13 mouse cellular contexts compared by ENCODE assay signal in genomic region chr11:79129388-79130356, GRCm38 (mm10). TPM values are rescaled to one million over a fixed set of nuclear protein-coding genes. Genes with fewer than 3 reads are reported as not detected.
DNase-seq lines count a peak whose midpoint lies in the region; ATAC-seq and TF ChIP-seq lines count a peak whose summit lies in the region.
"Had no signal": no experiment of that assay in that cellular context is flagged by ENCODE, and none has a peak within 500 bp of the region (broad histone marks: within the 10 kb centered on the region; RNA-seq: fewer than 3 reads in every experiment).

No protein-coding gene starts in this region.

- intact Hi-C loops in left cerebral cortex, adult 2 months (cut with DNase I) = no loop called here

- H3K9ac ChIP-seq in intestine, embryonic 16.5 days (ENCODE audit: low read depth, low read length) = no peak overlapping the region
- H3K9ac ChIP-seq in intestine, embryonic 15.5 days = no peak overlapping the region
- H3K9ac ChIP-seq: embryonic facial prominence, embryonic 13.5 days; limb, embryonic 13.5 days; stomach, embryonic 15.5 days had no signal

- peak; percentile 24 for DNase-seq in 3T3-L1 (ENCODE audit: low read depth, low spot score)
- peak; percentile 75 for DNase-seq in CD4-positive, CD25-positive, alpha-beta regulatory T cell, adult 2 months (ENCODE audit: low read depth, low spot score)
- DNase-seq in left cerebral cortex, adult 2 months (ENCODE audit: extremely low spot score in 1 of 2, low spot score in 2 of 2) = no peak
- DNase-seq in adrenal gland, adult 8-10 months = no peak
- DNase-seq: cerebellum, adult 11-12 months; kidney, adult 18-20 months; right cerebral cortex, postnatal 25 days had no signal

- H3K4me1 ChIP-seq in intestine, embryonic 16.5 days (ENCODE audit: control insufficient read depth, insufficient read depth, low read length) = peaks cover 42% of the 10 kb centered on the region
- H3K4me1 ChIP-seq in intestine, embryonic 15.5 days (replicated peaks) = peaks cover 25% of the 10 kb centered on the region

- H3K36me3 ChIP-seq in intestine, embryonic 16.5 days (ENCODE audit: control insufficient read depth, insufficient read depth, low read length) = no peaks in the 10 kb centered on the region
- no peaks in the 10 kb centered on the region for H3K36me3 ChIP-seq in intestine, embryonic 15.5 days
- H3K36me3 ChIP-seq: embryonic facial prominence, embryonic 13.5 days; stomach, embryonic 15.5 days had no signal

- no peak overlapping the region for H3K4me3 ChIP-seq in intestine, embryonic 16.5 days (ENCODE audit: low read length)
- H3K4me3 ChIP-seq in intestine, embryonic 15.5 days (replicated peaks) = no peak overlapping the region
- H3K4me3 ChIP-seq in left cerebral cortex, adult 2 months = no peak overlapping the region
- H3K4me3 ChIP-seq: embryonic facial prominence, embryonic 13.5 days; limb, embryonic 13.5 days; stomach, embryonic 15.5 days had no signal

- no peak for TF ChIP-seq CTCF in left cerebral cortex, adult 2 months (IDR thresholded peaks at IDR 0.05)

- no peak for ATAC-seq in intestine, embryonic 16.5 days
- ATAC-seq in intestine, embryonic 15.5 days = no peak
- ATAC-seq in inflammation-experienced regulatory T-cells, adult 6 months = peak; percentile 66

- no peaks in the 10 kb centered on the region for H3K9me3 ChIP-seq in intestine, embryonic 16.5 days (ENCODE audit: control insufficient read depth, low read length)
- no peaks in the 10 kb centered on the region for H3K9me3 ChIP-seq in intestine, embryonic 15.5 days
- H3K9me3 ChIP-seq: embryonic facial prominence, embryonic 13.5 days; limb, embryonic 13.5 days; stomach, embryonic 15.5 days had no signal

- H3K27ac ChIP-seq in intestine, embryonic 16.5 days (ENCODE audit: low read length) = 0 out of 2 replicates have a peak overlapping the region, but pooled peaks have one; percentile 14
- H3K27ac ChIP-seq in intestine, embryonic 15.5 days = no peak overlapping the region
- no peak overlapping the region for H3K27ac ChIP-seq in left cerebral cortex, adult 2 months
- H3K27ac ChIP-seq: limb, embryonic 13.5 days; stomach, embryonic 15.5 days had no signal

- WGBS in intestine, embryonic 16.5 days = 73% methylated on average over 13 of the region's 13 CpGs
- 72% methylated on average over 13 of the region's 13 CpGs for WGBS in intestine, embryonic 15.5 days

- no peaks in the 10 kb centered on the region for H3K27me3 ChIP-seq in intestine, embryonic 16.5 days (replicated peaks; ENCODE audit: control insufficient read depth, insufficient read depth, low read length)
- H3K27me3 ChIP-seq in intestine, embryonic 15.5 days (replicated peaks) = no peaks in the 10 kb centered on the region
- H3K27me3 ChIP-seq: embryonic facial prominence, embryonic 13.5 days; limb, embryonic 13.5 days; stomach, embryonic 15.5 days had no signal

- no peak overlapping the region for H3K4me2 ChIP-seq in intestine, embryonic 16.5 days (ENCODE audit: low read depth, low read length)
- no peak overlapping the region for H3K4me2 ChIP-seq in intestine, embryonic 15.5 days (replicated peaks)
- H3K4me2 ChIP-seq: embryonic facial prominence, embryonic 13.5 days; limb, embryonic 13.5 days; stomach, embryonic 15.5 days had no signal

RNA-seq across cellular contexts. Expression of gene Ksr1, which starts 16.5 kb away (rescaled TPM):
- 4.1 and 4.6 TPM in 2 replicates for polyA plus RNA-seq in intestine, embryonic 16.5 days (2015; fragmentation: Nextera tagmentation; extraction: Ambion mirVana)
- polyA plus RNA-seq in intestine, embryonic 15.5 days (2015; fragmentation: Nextera tagmentation; extraction: Ambion mirVana) = 3.5 and 4.4 TPM in 2 replicates
- 1 to 10 TPM; 3.6 to 4.6 (median 3.9) TPM for polyA plus RNA-seq in inflammation-experienced regulatory T-cells, adult 6 months (2017; shearing (Covaris generic))
- total RNA-seq in left cerebral cortex, adult 2 months (2021) = 10 to 100 TPM; 57.2 to 59.8 TPM
- 10 to 100 TPM; 10.2 to 19.2 (median 14.3) TPM for total RNA-seq in adrenal gland, adult 8-10 months (2022)

Comparison
In these comparisons a context has a peak if more than half of its experiments do, and no peak if none do; other contexts are left out.
1. DNase-seq: peak in 3T3-L1 (single experiment) and CD4-positive, CD25-positive, alpha-beta regulatory T cell, adult 2 months (single experiment); none in left cerebral cortex, adult 2 months (0 of 2) and adrenal gland, adult 8-10 months (single experiment).